Mouse (Mus musculus): ENCODE results near the gene Mettl7b. TPM values are rescaled to one million over a fixed set of nuclear protein-coding genes. Genes with fewer than 3 reads are reported as not detected.

The Mettl7b gene
- total and polyA plus RNA-seq, 2 experiments from 2014 or later = not detected

- 70% methylated on average over 2 of the region's 2 CpGs for WGBS
- TF ChIP-seq CTCF (IDR thresholded peaks at IDR 0.05; ENCODE audit: low read depth) = no peak
- ATAC-seq = no peak
These were observed 4.2 kb upstream of the Mettl7b start for GRCm38 (mm10) chr10:128964961-128965360.

DNA sequence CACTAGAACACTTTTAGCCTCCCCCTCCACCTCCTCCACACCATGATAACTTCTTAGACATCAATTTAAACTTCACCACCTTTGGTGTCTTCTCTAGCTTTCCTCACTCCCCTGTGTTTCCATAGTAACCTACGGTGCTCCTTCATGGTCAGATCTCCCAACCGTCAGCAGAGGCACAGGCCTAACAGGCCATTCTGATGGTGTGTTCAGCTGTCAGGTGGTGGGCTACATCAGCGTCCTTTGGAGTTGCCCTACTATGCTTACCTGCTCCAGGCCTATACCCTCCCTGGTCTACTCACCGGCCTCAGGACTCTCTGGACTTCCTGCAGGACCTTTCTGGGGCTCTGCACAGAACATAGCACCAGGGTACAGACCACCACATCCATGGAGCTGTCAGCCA, 646 bp downstream of the Mettl7b start:
- Histone ChIP-seq H3K27ac (no peak overlapping the region), H3K4me2 (ENCODE audit: low read depth, low read length) (no peak overlapping the region), H3K36me3 (ENCODE audit: insufficient read depth, low read length) (no peaks in the 10 kb centered on the region), H3K4me1 (ENCODE audit: insufficient read depth, low read length) (no peaks in the 10 kb centered on the region), H3K27me3 (ENCODE audit: insufficient read depth, low read length) (no peaks in the 10 kb centered on the region), H3K4me3 (ENCODE audit: low read length) (no peak overlapping the region), H3K9me3 (ENCODE audit: low read length) (no peaks in the 10 kb centered on the region), H3K9ac (replicated peaks; ENCODE audit: low read length) (no peak overlapping the region)
- DNase-seq (ENCODE audit: low spot score) = no peak
- ATAC-seq = no peak
- WGBS = 69% methylated on average over 4 of the region's 4 CpGs
- no peak for TF ChIP-seq CTCF (IDR thresholded peaks at IDR 0.05; ENCODE audit: low read depth)

More at GRCm38 (mm10) chr10:128964961-128965360, 4.2 kb upstream of the Mettl7b start:
- no peak for DNase-seq (ENCODE audit: low spot score)
- no peak overlapping the region for H3K4me2 ChIP-seq (ENCODE audit: low read depth, low read length)
- H3K9me3 ChIP-seq (ENCODE audit: low read length) = no peaks in the 10 kb centered on the region
- H3K36me3 ChIP-seq (ENCODE audit: insufficient read depth, low read length) = no peaks in the 10 kb centered on the region
- H3K27ac ChIP-seq = no peak overlapping the region
- no peaks in the 10 kb centered on the region for H3K27me3 ChIP-seq (ENCODE audit: insufficient read depth, low read length)
- no peak overlapping the region for H3K9ac ChIP-seq (replicated peaks; ENCODE audit: low read length)
- H3K4me3 ChIP-seq (ENCODE audit: low read length) = no peak overlapping the region
- no peaks in the 10 kb centered on the region for H3K4me1 ChIP-seq (ENCODE audit: insufficient read depth, low read length)

GRCm38 (mm10) chr10:128958340-128958739, 2.4 kb downstream of the Mettl7b start:
- Histone ChIP-seq H3K9me3 (ENCODE audit: low read length) (no peaks in the 10 kb centered on the region), H3K27ac (no peak overlapping the region), H3K4me1 (ENCODE audit: insufficient read depth, low read length) (no peaks in the 10 kb centered on the region), H3K27me3 (ENCODE audit: insufficient read depth, low read length) (no peaks in the 10 kb centered on the region), H3K36me3 (ENCODE audit: insufficient read depth, low read length) (no peaks in the 10 kb centered on the region), H3K4me2 (ENCODE audit: low read depth, low read length) (no peak overlapping the region), H3K4me3 (ENCODE audit: low read length) (no peak overlapping the region), H3K9ac (replicated peaks; ENCODE audit: low read length) (no peak overlapping the region)
- 77% methylated on average over 10 of the region's 10 CpGs for WGBS
- DNase-seq (ENCODE audit: low spot score) (no peak), ATAC-seq (no peak)
- TF ChIP-seq CTCF (IDR thresholded peaks at IDR 0.05; ENCODE audit: low read depth) = no peak

DNA sequence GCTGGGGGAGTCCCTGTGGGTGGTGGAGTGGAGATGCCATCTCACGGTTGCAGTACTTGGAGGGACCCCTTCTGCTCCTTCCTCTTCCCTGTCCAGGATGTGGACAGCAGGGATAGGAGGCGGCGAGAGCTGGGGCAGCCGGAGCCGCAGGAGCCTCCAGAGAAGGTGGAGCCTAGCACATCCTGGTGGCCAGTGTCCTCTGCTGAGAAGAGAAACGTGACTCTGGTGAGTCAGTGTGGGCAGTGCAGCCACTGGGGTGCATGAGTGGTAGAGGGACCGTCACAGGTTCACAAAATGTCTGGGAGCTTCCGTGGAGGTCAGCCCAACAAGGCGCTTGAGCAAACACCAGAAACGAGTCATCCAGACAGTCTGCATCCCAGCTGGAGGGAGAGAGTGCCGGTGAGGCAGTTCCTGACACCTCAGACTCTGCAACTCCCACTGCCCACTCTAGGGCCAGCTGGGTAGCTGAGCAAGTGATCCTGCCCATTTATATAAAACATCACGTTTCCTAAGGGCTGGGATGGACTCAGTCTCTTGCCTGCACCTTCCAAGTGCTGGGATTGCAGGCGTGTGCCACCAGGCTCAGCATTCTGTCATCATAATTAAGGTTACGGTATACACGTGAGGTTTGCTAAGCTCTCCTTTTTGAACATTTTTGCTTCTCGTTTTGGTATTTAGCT, 10.4 kb downstream of the Mettl7b start:
- Histone ChIP-seq H3K4me3 (ENCODE audit: low read length) (no peak overlapping the region), H3K9ac (replicated peaks; ENCODE audit: low read length) (no peak overlapping the region), H3K36me3 (ENCODE audit: insufficient read depth, low read length) (no peaks in the 10 kb centered on the region), H3K9me3 (ENCODE audit: low read length) (no peaks in the 10 kb centered on the region), H3K4me1 (ENCODE audit: insufficient read depth, low read length) (no peaks in the 10 kb centered on the region), H3K27ac (no peak overlapping the region), H3K4me2 (ENCODE audit: low read depth, low read length) (no peak overlapping the region), H3K27me3 (ENCODE audit: insufficient read depth, low read length) (no peaks in the 10 kb centered on the region)
- WGBS = 68% methylated on average over 16 of the region's 16 CpGs
- ATAC-seq = no peak
- no peak for DNase-seq (ENCODE audit: low spot score)
- TF ChIP-seq CTCF (IDR thresholded peaks at IDR 0.05; ENCODE audit: low read depth) = no peak

- H3K4me2 ChIP-seq (ENCODE audit: low read depth, low read length) = no peak overlapping the region
- no peak overlapping the region for H3K4me3 ChIP-seq (ENCODE audit: low read length)
- no peak for DNase-seq (ENCODE audit: low spot score)
- H3K27ac ChIP-seq = no peak overlapping the region
- WGBS = 94% methylated on average over 4 of the region's 4 CpGs
- H3K9me3 ChIP-seq (ENCODE audit: low read length) = no peaks in the 10 kb centered on the region
- no peak for TF ChIP-seq CTCF (IDR thresholded peaks at IDR 0.05; ENCODE audit: low read depth)
- no peak for ATAC-seq
- H3K36me3 ChIP-seq (ENCODE audit: insufficient read depth, low read length) = no peaks in the 10 kb centered on the region
- no peaks in the 10 kb centered on the region for H3K27me3 ChIP-seq (ENCODE audit: insufficient read depth, low read length)
- H3K4me1 ChIP-seq (ENCODE audit: insufficient read depth, low read length) = no peaks in the 10 kb centered on the region
- H3K9ac ChIP-seq (replicated peaks; ENCODE audit: low read length) = no peak overlapping the region
These were observed 13.3 kb downstream of the Mettl7b start for GRCm38 (mm10) chr10:128947496-128947895.

DNA sequence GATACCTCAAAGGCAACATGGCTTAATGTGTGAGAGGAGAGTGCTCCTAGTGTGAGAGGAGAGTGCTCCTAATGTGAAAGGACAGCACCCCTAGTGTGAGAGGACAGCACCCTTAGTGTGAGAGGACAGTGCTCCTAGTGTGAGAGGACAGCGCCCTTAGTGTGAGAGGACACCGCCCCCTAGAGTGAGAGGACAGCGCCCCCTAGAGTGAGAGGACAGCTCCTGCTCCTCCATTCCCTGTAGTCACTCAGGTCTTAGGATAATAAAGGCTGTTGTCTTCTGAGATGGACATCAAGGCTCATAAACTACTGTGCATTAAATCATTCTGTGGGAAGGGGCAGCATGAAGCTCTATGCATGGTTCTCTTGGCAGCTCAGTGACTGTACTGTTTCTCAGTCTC, 15.1 kb downstream of the Mettl7b start:
- peak; percentile 76 for TF ChIP-seq CTCF (IDR thresholded peaks at IDR 0.05; ENCODE audit: low read depth)
- Histone ChIP-seq H3K36me3 (ENCODE audit: insufficient read depth, low read length) (no peaks in the 10 kb centered on the region), H3K4me1 (ENCODE audit: insufficient read depth, low read length) (no peaks in the 10 kb centered on the region), H3K27ac (no peak overlapping the region), H3K4me3 (ENCODE audit: low read length) (no peak overlapping the region), H3K4me2 (ENCODE audit: low read depth, low read length) (no peak overlapping the region), H3K27me3 (ENCODE audit: insufficient read depth, low read length) (no peaks in the 10 kb centered on the region), H3K9me3 (ENCODE audit: low read length) (no peaks in the 10 kb centered on the region), H3K9ac (replicated peaks; ENCODE audit: low read length) (no peak overlapping the region)
- ATAC-seq (peak; percentile 52), DNase-seq (ENCODE audit: low spot score) (peak; percentile 54)
- 18% methylated on average over 3 of the region's 3 CpGs for WGBS

- H3K27me3 ChIP-seq (ENCODE audit: insufficient read depth, low read length) = no peaks in the 10 kb centered on the region
- no peaks in the 10 kb centered on the region for H3K36me3 ChIP-seq (ENCODE audit: insufficient read depth, low read length)
- DNase-seq (ENCODE audit: low spot score) = no peak
- 86% methylated on average over 10 of the region's 10 CpGs for WGBS
- peaks cover 14% of the 10 kb centered on the region; the same call in 1 of the 2 replicates for H3K4me1 ChIP-seq (ENCODE audit: insufficient read depth, low read length)
- no peaks in the 10 kb centered on the region for H3K9me3 ChIP-seq (ENCODE audit: low read length)
- no peak overlapping the region for H3K4me3 ChIP-seq (ENCODE audit: low read length)
- no peak overlapping the region for H3K9ac ChIP-seq (replicated peaks; ENCODE audit: low read length)
- ATAC-seq = no peak
- no peak overlapping the region for H3K4me2 ChIP-seq (ENCODE audit: low read depth, low read length)
- TF ChIP-seq CTCF (IDR thresholded peaks at IDR 0.05; ENCODE audit: low read depth) = no peak
- no peak overlapping the region for H3K27ac ChIP-seq
These were observed 20.2 kb downstream of the Mettl7b start for GRCm38 (mm10) chr10:128940475-128941061.
